Mouse (Mus musculus) adrenal gland, adult (tissue): ENCODE measurements at regions not wholly inside any gene's neighbourhood (a gene's known extent, or its start where the extent isn't known, plus 50 kb on each side); places are given as distances from the start of the nearest gene placed in this dataset.

Experiments
- DNase-seq, 2 experiments: peaks; one replicate each; pipeline ENCODE4 v3.0.0; 2022 to 2023; ENCODE audit warnings: low spot score in 1 of 2; ENCODE audit not compliant: inconsistent age in 2 of 2

DNA sequence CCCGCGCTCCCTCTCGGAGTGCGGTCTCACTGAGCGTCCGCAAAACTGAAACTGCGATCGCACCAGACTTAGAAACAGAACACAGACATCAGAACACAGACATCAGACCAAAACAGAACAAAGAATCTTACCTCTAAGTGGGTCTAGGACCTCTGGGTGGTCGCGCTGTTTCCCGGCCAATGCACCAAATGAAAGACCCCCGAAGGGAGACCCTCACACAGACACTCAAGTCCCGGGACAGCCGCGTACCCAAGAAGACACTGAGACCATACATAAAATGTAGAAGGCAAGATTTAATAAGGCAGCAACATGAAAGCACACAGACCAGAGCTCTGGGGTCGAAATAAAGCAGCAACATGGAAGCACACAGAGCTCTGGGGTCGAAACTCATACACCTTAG lies 341.1 kb downstream of the Gm21739 start:
- peak; percentile 17 to 57 for DNase-seq
